Mouse (Mus musculus): ENCODE data around the gene Pnma1. TPM values are rescaled to one million over a fixed set of nuclear protein-coding genes. Genes with fewer than 3 reads are reported as not detected.

Gene Pnma1
- total and polyA plus RNA-seq, 3 experiments = 0.31 to 0.46 TPM; not detected in 1

GRCm38 (mm10) chr12:84155523-84155871 is 7.2 kb upstream of the Pnma1 start:
- Histone ChIP-seq H3K27me3 (ENCODE audit: control insufficient read depth in 1 of 2, insufficient read depth in 2 of 2, low read length in 2 of 2) (no peaks in the 10 kb centered on the region), H3K4me1 (ENCODE audit: control insufficient read depth in 1 of 2, insufficient read depth in 2 of 2, low read length in 2 of 2) (peaks cover 9 to 20% of the 10 kb centered on the region in 2 experiments), H3K79me2 (ENCODE audit: control insufficient read depth, insufficient read depth, low read length, poor library complexity) (no peaks in the 10 kb centered on the region), H3K36me3 (ENCODE audit: control insufficient read depth in 1 of 2, insufficient read depth in 2 of 2, low read length in 2 of 2) (peaks cover 13 to 14% of the 10 kb centered on the region in 2 experiments), H3K4me3 (ENCODE audit: control insufficient read depth in 1 of 2, insufficient read depth in 1 of 2, low read depth in 2 of 2, low read length in 2 of 2) (no peak overlapping the region), H3K9ac (ENCODE audit: control insufficient read depth, low read depth, low read length, poor library complexity, severe bottlenecking) (no peak overlapping the region), H3K27ac (ENCODE audit: control insufficient read depth, low read depth, low read length) (no peak overlapping the region), H3K9me3 (replicated peaks; ENCODE audit: insufficient read depth, low read length) (no peaks in the 10 kb centered on the region)
- no peak for DNase-seq (ENCODE audit: low read depth, low spot score)
- TF ChIP-seq CHD1 (IDR thresholded peaks at IDR 0.05; ENCODE audit: low read depth, low read length) (no peak), SIN3A (IDR thresholded peaks at IDR 0.05; ENCODE audit: low read length) (no peak), GATA1 (IDR thresholded peaks at IDR 0.05; ENCODE audit: low read depth, low read length) (no peak), GABPA (IDR thresholded peaks at IDR 0.05; ENCODE audit: low read depth, low read length) (no peak), TBP (IDR thresholded peaks at IDR 0.05; ENCODE audit: low read depth, low read length) (no peak), E2F4 (IDR thresholded peaks at IDR 0.05; ENCODE audit: borderline replicate concordance, low read depth, low read length) (no peak), UBTF (IDR thresholded peaks at IDR 0.05; ENCODE audit: borderline replicate concordance, insufficient read depth, low read depth, low read length) (no peak), ETS1 (IDR thresholded peaks at IDR 0.05; ENCODE audit: low read depth, low read length) (no peak), ZNF384 (IDR thresholded peaks at IDR 0.05; ENCODE audit: low read depth, low read length) (no peak), RAD21 (IDR thresholded peaks at IDR 0.05; ENCODE audit: low read depth, low read length) (no peak), USF1 (IDR thresholded peaks at IDR 0.05; ENCODE audit: low read depth, low read length) (no peak), BHLHE40 (IDR thresholded peaks at IDR 0.05; ENCODE audit: borderline replicate concordance, low read depth, low read length) (no peak), MAZ (IDR thresholded peaks at IDR 0.05; ENCODE audit: low read depth, low read length) (no peak), ELF1 (IDR thresholded peaks at IDR 0.05; ENCODE audit: low read depth, low read length) (no peak), MAX (IDR thresholded peaks at IDR 0.05; ENCODE audit: low read length) (no peak), ZC3H11A (IDR thresholded peaks at IDR 0.05; ENCODE audit: low read depth, low read length) (no peak)

GRCm38 (mm10) chr12:84154786-84155522 is 6.7 kb upstream of the Pnma1 start:
- H3K27ac ChIP-seq (ENCODE audit: control insufficient read depth, low read depth, low read length) = no peak overlapping the region
- no peak overlapping the region for H3K4me3 ChIP-seq (ENCODE audit: control insufficient read depth in 1 of 2, insufficient read depth in 1 of 2, low read depth in 2 of 2, low read length in 2 of 2)
- peaks cover 15 to 18% of the 10 kb centered on the region in 2 experiments for H3K36me3 ChIP-seq (ENCODE audit: control insufficient read depth in 1 of 2, insufficient read depth in 2 of 2, low read length in 2 of 2)
- H3K4me1 ChIP-seq (ENCODE audit: control insufficient read depth in 1 of 2, insufficient read depth in 2 of 2, low read length in 2 of 2) = peaks cover 12 to 23% of the 10 kb centered on the region in 2 experiments
- TF ChIP-seq POLR2A (IDR thresholded peaks at IDR 0.05; ENCODE audit: control insufficient read depth in 1 of 2, insufficient read depth in 1 of 2, low read depth in 1 of 2, low read length in 2 of 2, poor library complexity in 1 of 2) = no peak
- TF ChIP-seq MYC (IDR thresholded peaks at IDR 0.05; ENCODE audit: low read depth, low read length) = no peak
- no peak for TF ChIP-seq ETS1 (IDR thresholded peaks at IDR 0.05; ENCODE audit: low read depth, low read length)
- TF ChIP-seq ZC3H11A (IDR thresholded peaks at IDR 0.05; ENCODE audit: low read depth, low read length) = no peak
- TF ChIP-seq MAX (IDR thresholded peaks at IDR 0.05; ENCODE audit: low read length) = no peak
- TF ChIP-seq TAL1 (IDR thresholded peaks at IDR 0.05; ENCODE audit: low read length) = no peak
- no peak for TF ChIP-seq USF2 (IDR thresholded peaks at IDR 0.05; ENCODE audit: borderline replicate concordance in 1 of 2, insufficient read depth in 1 of 2, low read depth in 1 of 2, low read length in 2 of 2)
- no peak for DNase-seq (ENCODE audit: low read depth, low spot score)
- H3K9ac ChIP-seq (ENCODE audit: control insufficient read depth, low read depth, low read length, poor library complexity, severe bottlenecking) = no peak overlapping the region
- no peaks in the 10 kb centered on the region for H3K9me3 ChIP-seq (replicated peaks; ENCODE audit: insufficient read depth, low read length)
- H3K27me3 ChIP-seq (ENCODE audit: control insufficient read depth in 1 of 2, insufficient read depth in 2 of 2, low read length in 2 of 2) = no peaks in the 10 kb centered on the region
- H3K79me2 ChIP-seq (ENCODE audit: control insufficient read depth, insufficient read depth, low read length, poor library complexity) = no peaks in the 10 kb centered on the region

Measured in MEL (cell line).